Mouse (Mus musculus) kidney, adult 2 months (tissue): ENCODE measurements around the gene Csrnp2.

ENCODE experiments used
- CTCF ChIP-seq: fragments of 200-500 bp; conservative IDR thresholded peaks from 2 replicates; pipeline ENCODE4 v1.5.1; 2011; ENCODE audit warnings: low read depth, mild to moderate bottlenecking, control low read depth, low read length, moderate library complexity, mixed read lengths; ENCODE audit not compliant: insufficient read depth, insufficient read length
- POLR2A ChIP-seq: fragments of 200-500 bp; IDR thresholded peaks from one replicate; pipeline ENCODE4 v1.6.1; 2011; ENCODE audit warnings: low read depth, low read length, control low read depth

DNA sequence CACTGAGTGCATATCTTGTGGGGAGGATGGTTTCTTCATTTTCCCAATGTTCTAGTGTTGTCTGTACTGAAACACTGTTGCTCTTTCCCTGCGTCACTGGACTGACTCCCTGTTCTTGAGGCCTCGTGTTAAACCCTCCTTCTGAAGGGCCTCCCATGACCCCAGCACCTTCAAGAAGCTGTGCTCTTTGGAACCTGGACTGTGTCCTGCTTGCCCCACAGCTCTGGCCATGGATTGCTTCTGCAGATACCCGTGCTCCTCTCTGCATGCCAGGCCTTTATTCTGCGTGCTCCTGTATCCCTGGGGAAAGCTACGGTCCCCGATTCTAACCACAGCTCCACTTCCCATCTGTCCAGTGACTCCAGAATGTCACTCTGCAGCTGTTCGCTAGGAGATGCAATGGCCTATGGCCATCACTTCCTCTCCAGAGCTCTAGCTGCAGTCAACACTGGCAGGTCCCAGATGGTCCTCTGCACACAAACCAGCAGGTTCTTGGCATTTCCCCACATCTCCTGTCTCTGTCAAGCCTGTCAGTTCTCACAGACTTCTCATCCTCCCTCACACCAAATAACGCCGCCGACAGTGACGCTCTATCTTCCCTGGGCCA is 65.2 kb downstream of the Csrnp2 start:
- no peak for TF ChIP-seq CTCF
- no peak for TF ChIP-seq POLR2A
